Mouse (Mus musculus): ENCODE measurements around the gene Gm8922.
"Not testable (repeated sequence)": the region's sequence is repeated elsewhere in the genome, so short reads cannot be mapped to it uniquely, and the experiment has no call there.

DNA sequence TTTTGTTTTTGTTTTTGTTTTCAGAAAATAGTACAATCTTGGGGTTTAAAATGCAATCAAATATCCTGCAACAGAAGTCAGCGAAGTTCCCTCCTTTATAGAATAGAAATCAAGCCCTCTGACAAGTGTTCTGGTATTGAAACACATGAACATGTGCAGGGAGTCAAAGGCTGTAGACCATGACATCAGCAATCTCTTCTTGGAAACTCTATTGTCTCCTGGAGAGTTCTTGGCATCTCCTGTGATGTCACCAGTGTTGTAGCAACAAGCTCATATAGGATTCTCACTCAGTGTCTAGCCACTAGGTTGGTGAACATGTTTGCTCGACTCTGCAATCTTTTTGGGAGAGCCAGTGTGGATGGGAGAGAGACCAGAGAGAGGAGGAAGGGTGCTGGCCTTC, at the start of gene Gm8922:
- not testable (repeated sequence) for TF ChIP-seq CTCF (IDR thresholded peaks at IDR 0.05; ENCODE audit: extremely low read depth, insufficient read depth, insufficient read length, insufficient replicate concordance); POLR2A (IDR thresholded peaks at IDR 0.05; ENCODE audit: low read depth, low read length)

Measured in spleen, adult 2 months (tissue).